Mouse (Mus musculus) heart, adult 11 months (tissue): ENCODE measurements around the gene Mrvi1.
A peak's percentile ranks its signal among the peaks of the same experiment; 100 is the strongest.

Experiments used
- DNase-seq: peaks from one replicate; pipeline ENCODE4 v3.0.0; 2022

Gene Mrvi1

DNA sequence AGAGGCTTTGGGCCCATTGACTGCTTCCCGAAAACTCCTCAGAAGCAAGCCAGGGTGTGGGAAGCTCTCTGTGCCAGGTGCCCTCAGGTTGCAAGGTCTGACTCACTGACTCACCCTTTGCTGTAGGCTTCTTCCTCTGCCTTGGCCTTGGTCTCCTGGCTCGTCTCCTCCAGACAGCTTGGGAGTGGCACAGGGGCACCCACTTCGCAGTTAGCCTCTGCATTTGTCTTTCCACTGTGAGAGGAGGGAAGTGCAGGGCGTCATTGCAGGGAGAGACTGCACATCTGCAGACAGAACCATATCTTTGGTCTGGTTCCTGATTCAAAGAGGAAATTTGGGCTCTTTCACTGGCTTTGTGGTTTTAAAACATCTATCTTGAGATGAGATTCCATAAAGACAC lies 104.2 kb downstream of the Mrvi1 start:
- peak; percentile 92 for DNase-seq

DNA sequence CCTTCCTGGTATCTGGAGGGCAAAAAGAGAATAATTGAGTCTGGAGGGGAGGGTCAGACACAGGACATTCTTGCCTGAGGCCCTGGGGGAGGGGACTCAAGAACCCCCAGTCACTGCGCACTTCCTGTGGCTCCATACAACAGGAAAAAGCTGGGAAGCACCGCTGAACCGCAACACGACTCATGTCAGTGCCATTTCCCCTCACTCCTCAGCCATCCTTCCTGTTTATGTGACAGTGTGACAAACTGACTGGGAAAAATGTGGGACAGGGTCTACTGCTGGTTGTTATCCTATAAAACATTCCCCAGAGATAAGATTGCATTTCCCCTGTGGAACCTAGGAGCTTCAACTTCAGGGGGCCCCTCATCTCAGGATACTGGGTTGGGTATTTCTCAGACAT lies 105.3 kb downstream of the Mrvi1 start:
- DNase-seq = peak; percentile 97

DNA sequence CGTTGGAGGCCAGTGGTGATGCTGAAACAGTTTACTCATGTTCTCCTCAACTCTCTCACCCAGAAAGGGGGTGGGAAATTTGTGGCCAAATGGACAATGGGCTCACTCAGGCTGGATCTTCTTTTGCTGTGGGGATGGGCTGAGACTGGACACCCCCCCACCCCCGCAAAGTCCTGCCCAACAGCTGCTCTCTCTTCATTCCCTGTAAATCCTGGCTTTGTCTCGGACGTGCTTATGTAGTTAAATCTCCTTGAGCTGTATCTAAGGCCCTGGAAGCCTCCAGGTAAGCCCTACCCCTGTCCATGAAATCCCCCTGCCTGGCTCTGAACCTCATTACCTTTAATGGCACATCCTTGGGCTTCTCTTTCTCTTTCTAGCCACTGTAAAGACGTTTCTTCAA lies 113.5 kb downstream of the Mrvi1 start:
- DNase-seq = no peak

DNA sequence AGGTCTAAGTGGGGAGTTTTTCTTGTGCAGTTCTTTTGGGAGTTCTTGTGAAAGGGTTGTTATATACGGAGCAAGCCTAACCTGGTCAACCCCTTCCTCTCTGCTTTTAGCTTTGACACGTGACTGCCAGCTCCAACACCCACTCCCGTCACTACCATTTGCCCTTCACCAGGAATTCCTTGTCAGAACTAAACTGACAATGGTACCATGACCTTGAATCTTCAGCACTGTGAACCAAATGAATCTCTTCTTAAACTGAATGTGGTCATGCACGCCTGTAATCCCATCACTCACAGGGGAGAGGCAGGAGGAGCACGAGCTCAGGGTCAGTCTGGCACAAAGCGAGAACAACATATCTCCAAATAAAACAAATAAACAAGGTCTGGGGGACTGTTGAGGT lies 115.1 kb downstream of the Mrvi1 start:
- no peak for DNase-seq

DNA sequence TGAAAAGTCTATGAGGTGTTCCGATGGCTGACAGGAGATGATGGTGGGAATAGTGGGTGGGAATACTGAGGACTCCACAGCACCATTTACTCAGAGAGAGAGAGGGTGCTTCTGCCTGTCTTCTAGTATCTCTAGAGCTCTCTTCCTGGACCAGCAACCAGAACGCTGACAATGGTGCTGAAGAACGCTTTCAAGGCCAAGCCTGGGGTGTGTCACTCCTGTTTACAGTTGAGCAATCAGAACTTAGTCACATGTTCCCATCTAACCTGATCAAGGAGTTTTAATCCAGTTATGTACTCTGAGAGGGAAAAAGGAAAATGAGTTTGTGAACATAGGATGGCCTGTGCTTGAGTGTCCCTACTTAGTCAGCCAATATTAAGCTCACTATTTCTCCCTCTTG lies 116.2 kb downstream of the Mrvi1 start:
- DNase-seq = no peak

DNA sequence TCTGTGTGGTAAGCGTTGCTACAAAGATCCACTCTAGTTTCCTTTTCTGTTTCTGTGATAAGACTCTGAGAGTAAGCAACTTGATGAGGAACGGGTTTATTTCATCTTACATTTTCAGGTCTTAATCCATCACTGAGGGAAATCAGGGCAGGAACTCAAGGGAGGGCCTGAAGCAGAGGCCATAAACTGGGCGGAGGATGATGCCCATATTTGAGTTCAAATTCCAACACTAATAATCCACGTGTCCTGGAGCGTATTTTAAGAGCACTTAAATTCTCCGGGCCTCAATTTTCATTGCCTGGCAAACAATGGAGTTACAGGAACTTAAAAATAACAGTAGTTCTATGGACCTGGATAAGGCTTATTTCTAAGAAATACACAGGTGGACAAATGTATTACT lies 116.7 kb downstream of the Mrvi1 start:
- DNase-seq = no peak

DNA sequence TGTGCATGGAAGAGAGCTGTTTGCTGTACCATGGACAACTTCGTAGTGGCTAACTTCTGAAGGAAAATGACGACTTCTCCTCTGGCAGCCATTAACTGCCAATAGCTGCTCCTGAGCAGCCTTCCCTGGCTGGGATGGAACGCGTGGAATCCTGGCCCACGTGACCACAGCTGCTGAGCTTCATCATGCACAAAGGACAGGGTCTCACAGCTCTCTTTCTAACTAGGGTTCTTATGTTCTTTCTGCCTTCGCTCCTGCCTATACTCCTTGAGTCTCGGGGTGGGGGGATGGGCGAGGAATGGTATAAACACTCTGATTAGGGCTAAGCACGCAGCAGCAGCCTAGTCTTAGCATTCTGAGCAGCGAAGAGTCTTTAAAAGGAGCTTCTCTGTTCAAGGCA lies 117.2 kb downstream of the Mrvi1 start:
- peak; percentile 94 for DNase-seq

DNA sequence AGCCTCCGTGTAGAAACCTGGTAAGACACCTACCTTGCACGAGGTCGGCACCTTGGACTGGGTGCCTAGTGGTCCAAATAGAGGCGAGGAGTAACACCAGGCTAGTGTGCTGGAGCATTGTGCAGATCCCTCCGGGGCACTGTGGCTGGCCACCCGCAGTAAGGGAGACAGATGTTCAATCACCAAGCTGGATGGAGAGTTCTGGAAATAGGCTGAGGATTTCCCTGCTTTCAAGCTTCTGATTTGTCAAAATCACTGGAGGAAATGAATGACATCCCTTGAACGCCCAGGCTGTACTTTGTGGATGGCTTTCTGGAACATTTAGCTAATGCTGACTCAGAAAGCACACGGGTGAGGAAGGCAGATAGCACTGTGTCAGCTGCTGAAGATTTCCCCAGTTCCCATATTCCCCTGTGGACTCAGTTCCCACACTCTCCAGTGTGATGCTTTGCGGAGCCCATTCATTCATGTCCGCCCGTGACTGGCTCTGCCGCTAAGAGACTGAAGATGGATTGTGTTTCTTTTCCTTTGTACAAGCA lies 119.4 kb downstream of the Mrvi1 start, which contains the start of gene Lyve1:
TSS of gene Lyve1 (minus strand) at position 489 of the 539 bp plus-strand sequence.
- DNase-seq = peak; percentile 96

DNA sequence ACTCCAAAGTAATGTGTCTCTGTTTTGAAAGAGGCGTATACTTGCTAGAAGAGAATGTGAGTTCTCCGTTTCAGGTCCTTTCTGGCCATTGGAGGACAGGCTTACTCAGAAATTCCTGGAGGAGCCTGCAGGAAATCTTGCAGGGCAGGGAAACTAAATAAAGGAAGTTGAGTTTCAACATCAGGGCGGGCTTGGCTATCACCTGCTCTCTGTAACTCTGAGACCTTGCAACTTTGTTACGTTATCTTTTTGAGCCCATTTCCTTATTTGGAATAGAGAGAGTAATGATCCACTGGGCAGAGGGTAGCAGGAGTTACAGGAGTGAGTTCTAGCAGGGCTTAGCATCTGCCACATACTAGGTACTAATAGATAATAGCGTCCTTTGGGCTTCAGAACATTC lies 122.1 kb downstream of the Mrvi1 start:
- peak; percentile 94 for DNase-seq

DNA sequence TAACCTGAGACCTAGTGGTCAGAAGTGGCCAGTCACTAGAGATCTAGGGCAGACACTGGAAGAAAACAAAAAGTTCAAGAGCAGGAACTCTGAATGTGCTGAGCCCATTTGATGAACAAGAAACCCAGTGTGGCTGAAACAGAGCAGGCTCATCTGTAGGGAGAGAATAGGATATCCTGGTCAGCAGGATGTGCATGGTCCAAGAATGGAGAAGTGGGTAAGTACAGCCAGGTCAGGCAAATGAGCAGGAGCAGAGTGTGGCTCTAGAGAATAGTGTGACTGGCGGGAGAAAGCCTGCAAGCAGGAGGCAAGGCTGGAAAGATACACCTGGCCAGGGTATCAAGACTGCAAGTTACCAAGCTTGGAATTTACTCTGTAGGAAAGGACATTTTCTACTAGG lies 126.7 kb downstream of the Mrvi1 start:
- peak; percentile 87 for DNase-seq

DNA sequence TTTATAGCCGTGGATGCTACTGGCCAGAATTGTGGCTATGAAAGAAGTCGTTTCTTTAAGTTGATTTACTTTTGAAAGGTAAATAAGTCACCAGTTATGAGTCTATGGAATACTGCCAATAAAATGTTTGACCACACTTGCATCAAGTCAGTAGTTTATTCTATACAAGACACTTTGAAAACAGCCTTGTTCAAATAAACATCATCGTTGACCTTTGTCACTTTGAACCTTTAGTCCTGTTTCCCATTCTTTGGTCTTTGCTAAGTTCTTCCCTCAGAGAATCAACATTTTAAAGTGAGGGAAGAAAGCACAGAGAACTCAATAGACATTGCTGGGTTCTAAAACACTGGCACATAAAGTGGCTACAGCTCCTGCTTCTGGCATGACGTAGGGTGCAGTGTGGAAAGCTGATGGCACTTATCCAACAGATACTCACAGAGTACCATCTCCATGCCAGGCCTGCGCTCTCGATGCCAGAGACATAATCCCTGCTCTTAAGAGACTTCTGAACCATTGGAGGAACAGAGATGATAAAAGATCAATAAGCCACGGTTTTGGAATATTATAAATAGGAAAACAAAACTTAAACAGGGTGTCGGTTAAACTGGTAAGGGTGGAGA lies 127.2 kb downstream of the Mrvi1 start:
- DNase-seq = peak; percentile 87

DNA sequence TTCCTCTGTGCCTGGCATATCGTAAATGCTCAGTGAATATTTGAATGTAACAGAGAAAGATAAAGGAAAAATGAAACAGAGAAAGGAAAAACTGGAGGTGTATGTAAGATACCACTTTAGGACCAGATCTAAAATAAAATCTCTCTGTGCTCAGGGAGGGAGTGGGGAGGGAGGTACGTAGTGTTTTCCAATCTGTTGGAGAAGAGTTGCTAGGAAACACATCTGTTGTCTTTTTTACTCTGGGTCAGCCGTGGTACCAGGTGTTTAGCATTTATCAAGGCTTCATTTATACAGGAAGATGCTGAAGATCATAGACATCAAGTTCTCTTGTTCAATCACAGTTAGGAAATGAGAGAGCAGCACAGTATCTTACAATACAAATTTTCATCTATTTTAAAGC lies 127.7 kb downstream of the Mrvi1 start:
- peak; percentile 39 for DNase-seq

DNA sequence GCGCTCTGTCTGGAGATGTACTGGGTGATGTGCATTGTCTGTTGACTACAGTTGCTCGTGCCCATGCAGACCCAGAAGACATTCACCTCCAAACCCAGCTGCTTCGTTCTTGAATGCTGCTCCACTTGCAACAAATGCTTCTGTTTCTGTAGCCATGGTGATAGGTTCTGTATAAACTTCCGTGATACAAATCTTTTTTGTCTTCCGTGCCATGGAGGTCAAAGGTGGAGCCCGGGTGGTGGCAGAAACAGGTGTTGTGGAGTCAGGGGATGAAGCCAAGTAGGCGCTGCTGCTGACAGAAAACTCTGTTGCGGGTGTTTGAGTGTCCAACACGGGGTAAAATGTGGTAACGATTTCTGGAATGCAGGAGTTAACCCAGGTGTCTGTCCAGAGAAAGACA lies 128.7 kb downstream of the Mrvi1 start:
- peak; percentile 87 for DNase-seq

DNA sequence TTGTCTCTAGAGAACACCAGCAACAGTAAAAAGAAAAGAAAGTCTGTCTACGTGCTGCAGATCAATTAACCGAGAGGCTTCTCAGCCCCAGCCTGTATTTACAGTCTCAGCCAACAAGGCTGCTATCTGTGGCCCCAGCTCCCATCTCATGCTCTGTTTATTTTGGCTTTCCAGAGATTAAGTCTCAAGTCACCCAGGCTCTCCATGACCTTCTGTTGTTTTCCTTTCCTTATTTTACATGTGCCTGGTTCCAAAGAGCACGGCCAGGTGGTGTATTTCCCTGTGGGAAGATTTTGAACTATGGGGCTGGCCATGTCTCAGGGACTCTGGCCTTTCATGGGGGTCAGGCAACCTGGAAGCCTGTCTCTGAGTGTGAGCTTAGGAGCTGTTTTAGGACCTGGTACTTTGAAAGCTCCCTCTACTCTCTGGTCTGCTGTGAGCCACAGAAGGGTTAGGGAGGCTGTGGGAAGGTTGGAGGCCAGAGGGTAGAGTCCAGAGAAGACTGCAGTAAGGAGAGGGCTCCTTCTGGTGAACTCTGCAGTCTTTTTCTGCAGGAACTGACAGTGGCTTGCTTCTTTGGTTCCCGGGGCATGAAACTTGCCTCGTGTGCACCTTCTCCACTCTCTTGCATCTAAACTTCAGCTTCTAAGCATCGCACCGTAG lies 130.6 kb downstream of the Mrvi1 start:
- peak; percentile 90 for DNase-seq

DNA sequence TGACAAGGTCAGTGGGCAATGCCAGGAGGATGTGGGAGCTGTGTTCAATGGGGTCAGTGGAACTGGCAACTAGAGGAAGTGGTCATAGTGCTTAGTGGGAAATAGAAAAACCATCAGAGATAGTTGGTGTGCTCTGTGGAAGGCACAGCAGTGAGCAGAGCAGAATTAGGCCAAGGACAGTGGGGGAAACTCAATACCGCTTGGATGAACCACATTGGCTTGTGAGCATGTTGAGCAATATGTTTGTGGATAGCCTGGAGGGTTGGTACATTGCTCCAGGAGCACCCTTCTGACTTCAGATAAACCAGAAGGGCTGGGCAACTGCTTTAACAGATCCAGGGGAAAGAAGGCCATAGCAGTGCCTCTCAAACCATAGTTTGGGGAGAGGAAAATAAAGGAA lies 133.9 kb downstream of the Mrvi1 start:
- no peak for DNase-seq

DNA sequence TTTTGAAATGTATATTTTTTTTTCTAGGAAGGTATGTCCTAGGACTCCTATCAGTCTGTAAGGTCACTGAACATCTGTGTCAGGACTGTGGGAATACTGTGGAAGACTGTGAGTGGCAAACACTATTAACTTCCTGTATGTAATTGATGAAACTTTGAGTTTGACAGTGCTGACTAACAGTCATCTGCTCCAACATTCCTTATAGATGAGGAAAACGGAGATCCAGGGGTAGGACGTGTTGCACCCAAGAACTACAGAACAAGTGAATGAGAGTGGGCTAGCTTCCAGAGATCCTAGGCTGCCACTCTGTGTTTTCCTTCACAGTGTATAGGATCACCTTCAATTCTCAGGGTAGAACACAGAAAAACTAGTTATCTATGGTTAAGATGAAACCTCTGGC lies 134.9 kb downstream of the Mrvi1 start:
- peak; percentile 9 for DNase-seq

DNA sequence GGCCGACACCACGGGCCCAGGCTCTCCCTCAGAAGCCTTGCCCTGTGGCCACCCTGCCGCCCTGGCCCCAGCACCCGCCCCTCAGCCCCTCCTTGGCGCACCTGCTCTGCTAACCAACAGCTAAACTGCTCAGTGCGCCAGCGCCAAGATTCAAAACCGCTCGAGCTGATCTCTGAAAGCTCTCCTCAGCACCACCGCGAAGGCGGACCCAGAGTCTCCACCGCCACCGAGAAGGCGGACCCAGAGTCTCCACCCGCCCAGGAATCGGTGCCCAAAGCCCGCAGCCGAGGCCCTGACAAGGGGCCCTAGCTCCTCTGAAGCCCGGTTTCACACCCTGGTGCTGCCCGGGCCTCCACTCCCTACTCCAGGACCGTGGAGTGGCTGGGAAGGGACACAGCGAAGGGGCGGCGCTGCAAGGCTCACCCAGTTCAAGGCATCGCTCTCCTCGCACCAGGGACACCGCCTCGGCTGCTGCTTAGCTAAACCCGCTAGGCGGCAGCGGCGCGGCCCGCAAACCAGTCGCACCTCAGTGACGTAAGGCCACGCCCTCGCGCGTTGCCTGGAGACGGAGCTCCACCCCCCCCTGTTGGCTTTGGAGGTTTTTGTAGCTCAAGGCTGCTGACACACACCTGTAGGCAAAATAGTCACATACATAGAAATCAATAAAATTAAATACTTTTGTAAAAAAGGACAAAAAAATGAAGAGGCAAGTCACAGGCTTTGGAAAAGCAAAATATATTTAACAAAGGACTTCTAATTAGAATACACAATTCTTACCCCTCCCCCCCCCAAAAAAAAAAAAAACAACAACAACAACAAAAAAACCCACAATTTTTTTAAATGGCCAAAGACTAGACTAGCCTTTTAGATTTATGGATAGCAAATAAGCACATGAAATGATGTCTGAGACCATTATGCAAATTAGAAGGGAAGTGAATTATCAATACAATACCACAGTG lies 138.1 kb downstream of the Mrvi1 start, which contains the start of gene Rnf141:
TSS of gene Rnf141 (minus strand) at position 542 of the 959 bp plus-strand sequence.
- DNase-seq = peak; percentile 99

DNA sequence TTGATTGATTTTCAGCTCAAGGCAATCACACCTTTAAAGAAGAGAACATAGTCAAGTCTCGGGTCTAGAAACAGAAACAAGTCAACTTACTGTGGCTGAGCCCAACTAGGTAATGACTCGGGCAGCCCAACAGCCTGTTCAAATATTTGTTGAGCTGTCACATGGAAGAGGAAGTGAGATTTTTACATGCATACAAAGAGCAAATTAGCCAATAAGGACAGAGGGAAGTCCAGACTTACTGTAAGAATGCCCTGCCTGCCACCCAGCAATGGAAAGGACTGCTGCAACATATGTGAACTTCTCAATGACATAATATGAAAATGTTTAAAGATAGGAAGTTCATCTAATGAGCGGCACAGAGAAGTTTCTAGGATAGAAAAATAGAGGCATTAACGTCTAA lies 141.9 kb downstream of the Mrvi1 start:
- peak; percentile 88 for DNase-seq

DNA sequence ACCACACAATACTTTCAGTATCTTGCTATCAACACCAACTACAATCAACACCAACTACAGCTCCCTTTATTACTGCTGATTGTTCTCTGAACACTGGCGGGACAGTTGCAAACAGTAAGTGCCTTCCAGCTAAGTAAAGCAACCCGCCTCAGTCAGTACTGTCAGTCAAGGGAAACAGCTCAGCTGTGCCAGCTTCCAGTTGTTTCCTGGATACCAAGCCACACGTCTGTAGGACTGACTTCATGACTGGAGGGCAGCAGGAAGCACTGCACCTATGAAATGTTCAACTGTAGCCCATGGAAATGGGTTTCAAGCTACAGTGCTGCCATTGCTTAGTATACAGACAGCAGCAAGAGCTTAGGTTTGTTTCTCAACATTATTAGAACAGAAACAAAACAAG lies 147.7 kb downstream of the Mrvi1 start:
- peak; percentile 90 for DNase-seq

DNA sequence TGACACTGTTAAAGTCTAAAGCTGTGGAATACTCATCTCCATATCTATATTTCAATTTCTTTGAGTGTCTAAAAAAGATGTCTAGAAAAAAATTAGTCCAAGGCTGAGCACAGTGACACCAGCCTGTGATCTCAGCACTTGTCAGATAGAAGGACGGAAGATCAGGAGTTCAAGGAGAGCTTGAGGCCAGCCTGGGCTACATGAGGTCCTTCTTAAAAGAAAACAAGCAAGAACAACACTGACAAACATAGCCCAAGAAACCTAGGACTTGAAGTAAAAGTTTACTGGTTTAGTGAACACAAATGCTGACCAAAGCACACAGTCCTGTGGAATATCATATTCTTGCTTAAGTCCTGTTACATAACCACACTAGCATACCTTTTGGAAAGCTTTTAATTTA lies 148.2 kb downstream of the Mrvi1 start:
- DNase-seq = peak; percentile 57

DNA sequence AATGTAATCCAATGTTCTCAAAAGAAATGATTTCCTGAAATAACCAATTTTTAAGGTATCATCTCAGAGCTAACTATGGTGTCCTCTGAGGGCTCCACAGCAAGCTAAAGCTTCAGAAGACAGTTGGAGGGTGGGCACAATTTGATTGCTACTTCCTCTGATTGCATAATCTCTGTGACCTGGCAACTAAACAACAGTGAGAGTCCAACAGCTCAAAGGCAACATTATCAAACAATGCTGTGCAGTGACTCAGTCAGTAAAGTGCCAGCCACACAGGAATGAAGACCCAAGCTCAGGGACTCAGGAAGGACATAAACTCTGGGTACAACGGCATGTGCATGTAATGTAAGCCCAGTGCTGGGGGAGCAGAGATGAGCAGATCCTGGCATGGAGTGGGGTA lies 149.2 kb downstream of the Mrvi1 start:
- DNase-seq = peak; percentile 79

DNA sequence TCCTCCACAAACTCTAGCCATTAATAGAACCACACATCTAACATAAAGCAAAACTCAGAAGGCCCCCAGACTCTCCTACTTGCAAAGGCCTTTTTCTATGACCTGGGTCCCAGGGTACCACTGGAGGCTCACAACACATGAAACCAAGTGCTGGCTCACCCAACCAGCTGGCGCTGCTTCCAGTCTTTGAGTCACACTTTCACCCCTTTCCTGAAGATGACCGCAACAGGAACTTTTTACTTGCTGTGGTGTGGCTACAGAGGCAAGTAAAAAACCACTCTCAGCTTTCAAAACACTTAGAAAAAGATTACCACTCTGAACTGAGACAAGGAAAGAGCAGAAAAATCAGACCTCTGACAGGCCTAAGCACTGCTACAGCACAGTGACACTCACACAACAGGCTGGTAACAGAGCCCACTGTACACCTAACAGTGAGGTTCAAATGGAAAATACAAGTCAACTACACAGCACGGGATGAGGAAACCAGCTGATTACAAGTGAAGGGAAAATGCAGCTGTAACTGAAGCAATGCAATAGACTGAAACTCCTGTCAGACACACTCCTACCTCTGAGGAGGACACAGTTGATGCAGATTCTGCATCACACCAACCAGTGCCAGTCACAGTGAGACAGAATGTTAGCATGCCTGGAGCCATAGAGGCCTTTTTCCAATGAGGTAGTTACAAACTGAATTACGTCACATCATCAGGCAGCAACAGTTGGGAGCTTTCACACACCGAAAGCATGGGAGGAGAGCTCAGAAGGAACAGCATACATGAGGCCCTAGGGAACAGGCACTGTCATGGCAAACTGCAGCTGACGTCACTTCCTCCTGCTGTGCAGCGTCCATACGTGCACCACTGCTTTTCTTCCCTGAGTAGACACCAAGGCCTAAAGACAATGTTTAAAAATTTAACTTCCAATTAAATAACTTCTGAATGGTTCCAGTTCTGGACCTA lies 158.0 kb downstream of the Mrvi1 start:
- peak; percentile 93 for DNase-seq
